Mouse (Mus musculus) layer of hippocampus, postnatal 36 days (tissue): Measurements from ENCODE around the gene Mad2l2. TPM values are rescaled to one million over a fixed set of nuclear protein-coding genes. Genes with fewer than 3 reads are reported as not detected.

Experiments used
- DNase-seq, 2 experiments: peaks; one replicate each; pipeline ENCODE4 v3.0.0; 2022
- total RNA-seq, 2 experiments: library from RNA; stranded (reverse); gene quantifications; 2 replicates each; pipeline ENCODE4 v1.2.3; 2021

Gene Mad2l2
- total RNA-seq, 2 experiments from 2014 or later, result 14.5 to 15.6 TPM

DNA sequence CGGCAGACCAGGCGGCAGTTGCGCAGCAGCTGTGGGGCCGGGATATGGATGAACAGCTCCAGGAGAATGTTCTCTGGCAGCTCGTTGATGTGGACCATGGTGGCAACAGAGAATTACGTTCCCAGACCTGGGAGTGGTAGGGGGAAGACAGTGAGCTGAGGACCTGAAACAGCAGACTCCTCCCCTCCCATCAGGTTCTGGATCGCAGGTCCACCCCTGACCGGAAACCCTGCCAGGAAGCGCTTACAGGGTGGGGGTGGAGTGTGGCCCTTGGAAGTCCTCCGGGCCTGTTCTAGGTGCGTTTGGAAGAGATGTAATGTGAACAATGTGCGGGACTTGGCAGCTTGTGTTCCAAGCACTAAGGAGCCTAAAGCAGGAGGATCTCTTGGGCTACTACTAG lies 19.4 kb downstream of the Mad2l2 start:
- DNase-seq, result no peak

DNA sequence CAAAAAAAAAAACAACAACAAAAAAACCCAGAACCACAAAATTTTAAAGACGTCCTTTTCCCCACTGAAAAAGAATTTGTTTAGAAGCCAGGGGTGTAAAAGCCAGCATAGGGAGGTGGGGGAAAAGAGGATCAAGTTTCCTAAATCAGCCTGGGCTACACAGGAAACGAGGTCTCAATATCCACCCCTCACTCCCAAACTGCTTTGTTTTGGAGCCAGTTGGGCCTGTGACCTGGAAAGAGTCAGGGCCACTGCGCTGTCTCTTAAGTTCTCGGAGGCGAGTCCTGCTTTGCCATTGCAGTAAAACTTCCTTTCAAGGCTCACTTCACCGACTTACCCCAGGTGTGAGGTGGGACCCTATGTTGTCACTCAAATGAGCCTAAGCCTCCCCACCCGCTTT lies 20.1 kb downstream of the Mad2l2 start:
- DNase-seq, result no peak

DNA sequence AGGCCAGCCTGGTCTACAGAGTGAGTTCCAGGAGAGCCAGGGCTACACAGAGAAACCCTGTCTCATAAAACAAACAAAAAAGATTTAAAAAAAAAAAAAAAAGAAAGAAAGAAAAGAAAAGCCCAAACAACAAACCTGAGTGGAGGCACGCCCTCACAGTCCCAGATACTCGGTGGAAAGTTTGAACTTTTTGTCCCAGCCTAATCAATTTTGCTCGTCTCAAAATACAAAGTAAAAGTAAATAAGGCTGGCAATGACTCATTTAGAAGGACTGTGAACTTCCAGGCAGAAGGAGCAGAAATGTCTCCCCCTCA lies 20.7 kb downstream of the Mad2l2 start:
- no peak for DNase-seq

DNA sequence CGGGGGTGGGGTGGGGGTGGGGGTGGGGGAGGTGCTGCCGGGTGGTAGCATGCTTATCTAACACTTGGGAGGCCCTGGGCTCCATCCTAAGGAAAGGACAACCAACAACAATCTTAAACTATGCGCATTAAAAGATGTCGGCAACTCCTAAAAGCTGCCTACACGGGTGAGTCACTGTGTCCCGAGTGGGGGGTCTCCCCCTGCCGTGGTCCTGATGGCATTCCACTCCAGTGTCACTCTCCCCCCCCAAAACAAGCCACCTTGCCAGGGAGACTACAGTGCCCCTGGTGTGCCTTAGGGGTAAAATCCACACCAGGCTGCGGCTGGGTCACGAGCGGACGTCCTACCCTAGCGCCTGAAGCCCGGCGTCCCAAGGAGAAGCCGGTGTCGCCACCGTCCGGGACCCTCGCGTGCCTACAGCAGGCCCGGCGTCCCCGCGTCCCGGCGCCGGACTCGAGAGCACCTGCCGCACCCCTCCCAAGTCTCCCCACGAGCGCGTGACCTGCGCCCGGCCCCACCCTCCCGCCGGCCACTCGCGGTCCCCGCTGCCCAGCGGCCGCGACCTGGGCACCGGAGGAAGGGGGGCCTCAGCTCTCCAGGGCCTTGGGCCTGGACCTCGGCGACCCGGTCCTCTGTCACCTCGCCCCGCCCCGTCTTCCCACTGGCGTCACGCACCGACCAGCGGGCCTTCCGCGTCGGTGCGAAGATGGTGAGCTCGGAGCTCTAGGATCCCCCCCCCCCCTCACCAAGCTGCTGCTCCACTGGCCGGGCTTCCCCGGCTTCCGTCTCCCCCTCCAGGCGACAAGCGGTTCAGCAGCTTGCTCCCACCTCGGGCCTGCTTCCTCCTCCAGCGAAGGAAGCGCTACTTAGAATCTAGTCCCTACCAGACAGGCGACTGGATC lies 21.3 kb downstream of the Mad2l2 start, which contains the start of gene Fbxo6:
Fbxo6 (minus strand) TSS at position 874 of the 902 bp plus-strand sequence.
- DNase-seq, result peak; percentile 81

DNA sequence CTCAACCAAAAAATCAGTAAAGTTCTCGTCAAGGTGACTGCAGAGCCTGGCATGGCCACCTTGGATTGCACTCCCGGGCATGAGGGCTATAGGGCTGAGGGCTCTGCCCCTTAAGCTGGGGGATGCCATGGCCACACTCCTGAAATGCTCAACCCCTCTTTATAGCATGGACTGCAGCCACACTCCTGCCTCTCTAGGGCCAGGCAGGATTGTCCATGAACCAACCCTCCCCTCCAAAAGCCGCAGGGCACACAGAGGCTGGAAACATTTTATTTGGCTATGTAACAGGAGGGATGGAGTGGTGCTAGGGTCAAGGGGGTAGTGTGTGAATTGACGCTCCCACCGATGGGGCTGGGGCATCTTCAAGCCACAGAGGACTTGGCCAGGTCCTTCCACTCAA lies 22.4 kb downstream of the Mad2l2 start:
- no peak for DNase-seq

DNA sequence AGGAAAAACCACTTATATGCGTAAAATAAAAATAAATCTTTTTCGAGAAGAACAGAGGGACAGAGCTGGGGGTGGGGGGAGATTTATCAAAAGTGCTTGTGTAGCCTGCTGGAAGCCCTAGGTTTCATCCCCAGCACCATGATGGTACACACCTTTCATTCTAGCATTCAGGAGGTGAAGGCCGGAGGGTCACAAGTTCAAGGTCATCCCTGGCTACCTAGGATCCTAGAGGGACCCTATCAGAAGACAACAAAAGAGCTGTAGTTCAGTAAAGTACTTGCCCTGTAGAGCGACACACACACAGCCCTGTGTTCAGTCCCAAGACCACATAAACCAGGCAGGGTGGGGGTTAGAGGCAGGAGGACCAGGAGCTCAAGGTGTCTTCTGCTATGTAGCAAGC lies 23.8 kb downstream of the Mad2l2 start:
- DNase-seq, result no peak

DNA sequence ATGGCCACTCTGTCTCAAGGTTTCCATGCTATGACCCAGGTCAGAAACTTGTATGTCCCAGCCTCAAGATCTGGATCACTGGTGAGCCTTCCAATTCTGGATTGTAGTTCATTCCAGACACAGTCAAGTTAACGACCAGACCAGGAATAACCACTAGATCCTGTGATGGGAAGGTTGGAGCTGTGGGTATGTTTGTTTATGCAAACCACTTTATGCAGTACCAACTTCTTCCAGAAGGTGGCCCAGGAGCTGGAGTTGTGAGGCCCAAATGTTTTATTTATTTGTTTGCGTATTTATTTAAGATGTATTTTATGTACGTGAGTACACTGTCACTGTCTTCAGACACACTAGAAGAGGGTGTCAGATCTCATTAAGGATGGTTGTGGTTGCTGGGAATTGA lies 24.8 kb downstream of the Mad2l2 start:
- DNase-seq, result no peak

DNA sequence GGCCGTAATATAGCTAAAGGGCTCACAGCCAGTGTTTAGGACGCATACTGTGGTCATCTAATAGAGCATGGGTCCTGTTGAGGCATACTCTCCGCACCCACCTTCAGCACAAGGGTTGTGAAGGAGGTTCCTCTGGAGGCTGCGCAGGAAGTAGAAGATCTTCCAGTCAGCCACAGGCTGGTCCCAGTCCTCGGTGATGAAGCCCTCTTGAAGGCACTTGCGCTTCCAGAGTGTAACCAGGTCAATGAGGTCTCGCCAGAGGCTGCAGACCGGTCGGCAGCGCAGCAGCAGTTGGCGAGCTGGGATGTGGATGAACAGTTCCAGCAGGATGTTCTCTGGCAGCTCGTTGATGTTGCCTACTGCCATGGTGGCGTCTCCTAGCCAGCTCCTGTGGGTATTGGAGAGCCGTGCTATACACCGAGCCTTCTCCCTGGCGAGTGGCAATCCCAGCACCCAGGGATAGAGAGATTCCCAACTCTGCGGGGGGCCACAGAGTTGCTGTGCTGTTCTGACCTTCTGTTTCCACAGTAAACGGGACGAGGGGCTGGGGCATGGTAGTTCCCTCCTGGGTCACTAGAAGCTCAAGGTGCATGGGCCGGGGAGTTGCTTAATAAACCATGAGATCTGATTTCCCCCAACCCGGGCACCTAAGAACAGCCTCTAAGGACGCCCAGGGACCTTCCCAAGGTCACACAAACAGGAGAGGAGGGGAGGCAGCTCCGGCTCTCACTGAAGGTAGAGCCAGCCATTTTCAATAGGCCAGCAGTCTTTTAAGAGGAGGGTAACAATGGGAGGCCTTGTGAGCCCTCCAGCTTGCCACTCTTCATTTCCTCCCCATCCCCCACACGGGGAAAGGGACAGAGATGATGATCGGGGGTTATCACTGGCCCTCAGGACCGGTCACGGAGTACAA lies 28.5 kb downstream of the Mad2l2 start:
- DNase-seq, result peak; percentile 56 to 61

DNA sequence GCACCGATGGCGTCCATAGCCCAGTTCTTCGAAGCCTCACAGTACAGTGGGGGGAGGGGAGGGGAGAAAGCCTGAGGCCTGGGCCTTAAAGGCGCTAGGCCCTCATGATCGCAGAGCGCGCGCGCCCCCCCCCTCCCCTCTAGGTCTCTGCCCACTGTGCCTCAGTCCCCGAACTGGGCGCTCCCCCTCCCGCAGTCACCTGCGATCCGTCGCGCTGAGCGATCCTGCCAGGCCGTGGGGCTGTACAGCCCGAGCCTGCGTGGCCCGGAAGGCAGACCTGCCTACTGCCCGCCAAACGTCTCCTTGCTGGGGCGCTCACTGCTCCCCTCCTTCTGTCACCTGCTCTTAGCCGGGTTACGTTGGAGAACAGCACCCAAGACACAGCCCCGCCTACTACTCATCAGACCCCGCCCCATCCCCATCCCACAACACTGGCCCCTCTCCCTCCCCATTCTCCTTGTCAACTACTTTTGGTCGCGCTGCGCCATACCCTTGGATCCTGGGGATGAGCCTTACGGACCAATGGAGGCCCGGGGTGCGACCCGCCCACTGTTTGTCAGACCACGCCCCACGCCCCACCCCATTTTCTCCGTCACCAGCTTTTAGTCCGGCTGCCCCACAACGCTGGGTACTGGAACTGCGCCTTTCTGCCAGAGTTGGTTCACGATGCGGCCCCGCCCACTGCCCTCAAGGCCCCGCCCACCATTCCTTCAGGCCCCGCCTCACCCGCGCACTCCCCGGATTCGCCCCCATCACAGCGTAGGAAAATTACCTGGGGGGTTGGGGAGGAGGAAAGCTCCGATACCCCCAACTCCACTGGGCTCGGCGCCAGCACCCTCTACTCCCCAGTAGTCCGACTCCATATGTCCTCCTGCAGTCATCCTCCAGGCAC lies 29.6 kb downstream of the Mad2l2 start:
- DNase-seq, result peak; percentile 97 to 98

DNA sequence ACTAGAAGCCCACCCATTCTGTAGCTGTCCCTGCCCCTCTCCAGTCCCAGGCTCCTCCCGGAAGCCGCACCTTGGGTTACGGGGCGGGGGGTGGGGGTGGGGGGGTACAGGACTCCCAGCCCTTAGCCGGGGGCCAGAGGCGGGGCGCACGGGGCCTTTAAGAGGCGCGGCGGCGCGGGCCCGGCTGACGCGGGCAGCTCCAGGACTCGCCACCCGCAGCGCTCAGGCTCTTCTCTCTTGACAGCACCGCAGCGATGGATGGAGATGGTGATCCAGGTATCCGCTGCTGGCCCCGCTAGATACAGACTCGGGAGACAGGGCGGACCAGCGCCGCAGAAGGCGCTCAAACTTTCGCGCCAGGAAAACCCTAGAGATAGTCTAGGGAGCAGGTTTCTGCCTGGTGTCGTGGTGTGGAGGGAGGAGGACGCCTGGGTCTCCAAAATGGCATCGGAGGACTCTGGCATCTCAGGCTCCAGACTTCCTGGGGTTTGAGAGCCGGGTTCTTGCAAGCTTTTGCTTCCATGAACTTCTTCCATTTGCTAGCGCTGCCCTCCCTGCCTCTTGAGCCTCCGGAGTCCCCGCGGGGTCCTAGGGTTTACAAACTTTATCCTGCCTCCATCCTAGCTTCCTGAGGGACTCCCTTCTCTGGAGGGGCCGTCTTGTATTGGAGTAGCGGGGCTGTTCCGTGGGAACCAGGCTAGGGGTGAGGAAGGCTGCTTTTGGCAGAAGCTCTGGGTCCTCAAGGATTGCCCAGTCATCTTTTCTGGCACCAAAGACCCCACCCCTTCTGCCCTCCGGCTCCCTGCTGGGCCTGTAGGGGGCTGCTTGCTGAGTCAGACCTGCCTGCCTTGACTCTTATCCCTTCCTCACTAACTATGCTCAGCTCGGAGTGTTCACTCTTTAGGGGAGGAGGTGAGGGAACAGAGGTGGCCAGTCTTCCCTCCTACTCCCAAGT lies 30.5 kb downstream of the Mad2l2 start, which contains the start of the genes Fbxo44 and Fbxo2:
Fbxo44 (minus strand) TSS at position 47 of the 955 bp plus-strand sequence.
Fbxo2 (plus strand) TSS at position 186 of the 955 bp plus-strand sequence.
- peak; percentile 51 to 58 for DNase-seq

DNA sequence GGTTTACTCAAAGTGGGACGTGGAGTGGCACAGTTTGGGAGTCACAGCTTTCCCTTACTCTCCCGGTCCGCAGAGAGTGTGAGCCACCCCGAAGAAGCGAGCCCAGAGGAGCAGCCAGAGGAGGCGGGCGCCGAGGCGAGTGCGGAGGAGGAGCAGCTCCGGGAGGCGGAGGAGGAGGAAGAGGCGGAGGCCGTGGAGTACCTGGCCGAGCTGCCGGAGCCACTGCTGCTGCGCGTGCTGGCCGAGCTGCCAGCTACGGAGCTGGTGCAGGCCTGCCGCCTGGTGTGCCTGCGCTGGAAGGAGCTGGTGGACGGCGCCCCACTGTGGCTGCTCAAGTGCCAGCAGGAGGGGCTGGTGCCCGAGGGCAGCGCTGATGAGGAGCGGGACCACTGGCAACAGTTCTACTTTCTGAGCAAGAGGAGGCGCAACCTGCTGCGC lies 33.8 kb downstream of the Mad2l2 start:
- DNase-seq, result peak; percentile 76 to 87

DNA sequence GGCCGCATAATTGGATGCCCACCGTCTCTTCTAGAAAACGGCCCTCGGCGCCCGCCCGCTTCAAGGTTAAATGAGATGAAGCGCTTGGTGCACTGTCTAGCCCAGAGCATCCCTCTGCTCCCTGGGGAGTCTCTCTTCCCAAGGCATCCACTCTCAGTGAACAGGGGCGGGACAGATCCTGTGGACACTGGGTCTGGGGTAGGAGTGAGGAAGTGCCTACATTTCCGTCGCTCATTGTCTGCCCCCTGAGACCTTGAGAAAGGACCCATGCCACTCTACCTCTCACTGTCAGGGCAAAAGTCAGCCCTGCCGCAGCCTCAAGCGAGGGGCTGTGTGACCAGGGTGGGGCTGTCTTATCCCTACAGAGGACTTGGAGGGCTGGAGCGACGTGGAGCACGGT lies 34.3 kb downstream of the Mad2l2 start:
- no peak for DNase-seq

DNA sequence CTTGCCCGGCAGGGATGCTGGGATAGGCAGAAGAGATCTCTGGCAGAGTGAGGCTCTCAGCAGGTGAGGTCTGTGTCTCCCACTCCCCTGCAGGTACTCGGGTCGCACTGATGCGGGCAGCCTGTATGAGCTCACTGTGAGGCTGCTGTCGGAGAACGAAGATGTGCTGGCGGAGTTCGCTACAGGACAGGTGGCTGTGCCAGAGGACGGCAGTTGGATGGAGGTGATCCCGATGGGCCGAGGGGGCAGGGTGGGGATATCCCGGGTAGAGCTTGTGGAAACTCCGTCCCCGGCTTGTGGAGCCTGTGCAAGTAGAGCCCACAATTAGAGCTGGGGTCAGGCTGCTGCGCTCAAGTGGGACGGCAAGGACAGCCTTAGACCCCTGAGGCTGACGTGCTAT lies 35.4 kb downstream of the Mad2l2 start:
- no peak for DNase-seq

DNA sequence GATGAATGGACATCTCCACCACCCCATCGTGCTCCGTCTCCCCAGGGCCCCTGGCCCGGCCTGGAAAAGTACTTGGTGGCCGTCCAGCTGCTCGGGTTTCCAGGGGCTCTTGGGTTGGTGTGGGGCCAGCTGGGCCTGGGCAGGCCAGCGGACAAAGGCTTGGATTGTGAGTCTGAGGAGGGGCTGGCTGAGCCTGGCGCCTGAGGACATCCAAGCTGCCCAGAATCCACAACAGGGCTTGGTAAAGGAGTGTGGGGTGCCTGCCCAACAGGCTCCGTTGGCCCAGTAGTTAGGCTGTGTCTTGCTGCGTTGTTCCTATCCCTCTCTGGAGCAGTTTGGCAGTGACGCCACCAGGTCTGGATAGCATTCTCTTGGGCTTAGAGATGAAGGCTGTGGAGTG lies 36.2 kb downstream of the Mad2l2 start:
- peak; percentile 87 for DNase-seq

DNA sequence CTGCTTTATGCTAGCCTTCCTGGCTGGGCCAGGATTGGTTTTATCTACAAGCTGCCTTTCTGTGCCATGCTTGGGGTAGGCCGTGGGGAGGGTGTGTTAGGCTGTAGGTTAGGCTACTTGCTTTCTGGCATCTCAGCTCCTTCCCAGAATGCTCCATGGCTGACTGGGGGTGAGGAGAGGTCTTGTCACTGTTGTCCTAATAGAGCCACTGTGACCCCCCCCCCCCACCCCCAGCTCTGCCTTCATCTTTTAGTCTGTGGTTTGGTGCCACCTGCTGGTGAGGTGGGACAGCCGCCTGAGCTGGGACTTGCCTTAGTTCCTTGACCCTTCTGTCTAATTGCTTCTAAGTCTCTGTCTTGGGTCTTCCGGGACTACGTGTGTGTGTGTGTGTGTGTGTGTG lies 36.8 kb downstream of the Mad2l2 start:
- peak; percentile 45 to 61 for DNase-seq

DNA sequence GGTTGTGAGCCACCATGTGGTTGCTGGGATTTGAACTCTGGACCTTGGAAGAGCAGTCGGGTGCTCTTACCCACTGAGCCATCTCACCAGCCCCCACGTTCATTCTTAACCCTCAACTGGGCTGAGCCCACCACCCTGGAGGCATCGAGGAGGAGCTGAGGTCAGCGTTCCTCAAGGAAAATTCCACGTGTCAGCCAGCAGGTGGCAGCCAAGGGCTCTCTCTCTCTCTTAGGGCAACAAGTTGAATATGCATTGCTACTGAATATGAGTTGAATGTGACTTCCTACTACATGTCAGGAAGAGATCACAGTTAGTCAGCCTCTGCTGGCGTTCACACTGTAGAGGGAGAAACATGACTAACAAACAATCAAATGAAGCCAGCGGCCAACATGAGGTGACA lies 38.1 kb downstream of the Mad2l2 start:
- peak; percentile 45 to 56 for DNase-seq

DNA sequence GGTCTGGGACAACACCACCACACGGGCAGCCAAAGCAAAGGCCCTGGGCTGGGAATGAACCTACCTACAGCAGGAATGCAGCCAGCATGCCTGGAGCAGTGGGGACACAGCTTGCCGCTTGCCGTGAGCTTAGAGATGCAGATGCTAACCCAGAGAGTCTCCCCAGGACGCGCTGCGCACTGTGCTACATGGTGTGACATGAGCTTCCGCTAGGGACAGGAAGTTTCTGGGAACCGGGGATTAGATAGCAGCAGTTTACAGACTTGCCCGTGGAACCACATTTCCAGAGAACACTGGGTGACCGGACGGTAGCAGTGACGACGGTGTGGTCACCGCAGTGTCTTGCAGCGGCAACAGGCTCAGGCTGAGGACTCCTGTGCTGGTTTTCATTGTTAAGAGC lies 39.4 kb downstream of the Mad2l2 start:
- DNase-seq, result no peak

DNA sequence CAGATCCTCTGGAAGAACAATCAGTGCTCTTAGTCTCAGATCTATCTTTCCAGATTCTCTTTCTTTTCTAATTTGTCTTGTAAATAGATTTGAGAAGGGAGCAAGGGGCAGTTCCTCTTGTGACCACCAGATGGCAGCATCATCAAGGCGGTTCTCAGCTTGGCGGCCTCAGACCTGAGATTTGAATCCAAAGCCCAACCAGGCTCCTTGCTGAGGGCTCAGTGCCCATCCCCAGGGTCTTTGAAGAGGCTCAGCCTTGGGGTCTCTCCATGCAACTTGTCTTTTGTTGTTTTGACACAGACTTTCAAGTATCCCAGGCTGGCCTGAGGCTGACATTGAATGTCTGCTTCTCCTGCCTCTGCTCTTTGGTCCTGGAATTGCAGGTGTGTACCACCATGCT lies 40.7 kb downstream of the Mad2l2 start:
- DNase-seq, result peak; percentile 48 to 63

DNA sequence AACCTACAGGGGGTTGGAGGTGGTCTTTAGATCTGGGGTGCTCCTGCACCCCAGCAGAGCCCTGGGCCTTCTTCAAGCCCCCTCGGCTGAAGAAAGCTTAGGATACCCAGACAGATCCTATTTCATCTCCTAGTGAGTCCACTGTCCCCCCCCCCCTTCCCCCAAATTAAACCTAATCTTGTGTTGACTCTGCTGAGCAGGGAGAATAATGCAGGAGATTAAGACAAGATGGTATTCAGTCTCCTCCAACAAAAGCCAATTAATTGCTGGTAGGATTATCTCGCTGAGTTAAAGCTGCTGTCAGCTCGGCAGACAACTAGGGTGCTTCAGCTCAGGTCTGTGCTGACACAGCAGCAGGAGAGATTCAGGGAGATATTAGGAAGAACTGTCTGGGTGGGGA lies 41.1 kb downstream of the Mad2l2 start:
- DNase-seq, result no peak

DNA sequence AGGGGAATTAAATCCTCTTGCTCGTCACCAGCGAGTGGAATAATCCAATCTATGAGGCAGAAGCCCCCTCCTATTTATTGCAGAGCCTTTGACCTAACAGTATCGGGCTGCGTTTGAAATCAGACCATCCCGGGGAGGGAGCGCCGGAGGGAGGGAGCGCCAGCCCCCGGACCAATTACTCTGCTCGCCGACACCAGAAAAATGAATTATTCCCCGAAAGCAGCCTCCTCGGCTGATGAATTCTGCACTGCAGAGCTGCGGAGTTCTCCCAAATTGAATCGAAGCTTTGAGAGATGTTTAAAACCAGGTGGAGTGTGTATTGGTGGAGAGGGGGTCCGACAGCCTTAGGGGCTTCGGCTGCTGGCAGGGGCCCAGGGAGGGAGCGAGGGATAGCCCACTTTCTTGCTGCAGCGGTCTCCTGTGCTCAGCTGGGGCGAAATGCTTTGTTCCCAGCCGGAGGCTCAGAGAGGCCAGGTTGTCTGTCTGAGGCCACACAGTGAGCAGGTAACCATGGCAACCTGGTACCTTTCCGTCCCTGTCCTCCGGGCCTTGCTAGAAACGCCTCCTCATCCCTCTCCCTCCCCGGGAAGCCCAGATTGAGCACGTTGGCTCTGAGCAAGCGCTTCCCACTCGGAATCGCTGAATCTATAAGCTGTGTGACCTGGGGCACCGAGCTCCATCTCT lies 43.8 kb downstream of the Mad2l2 start:
- peak; percentile 52 to 55 for DNase-seq
